Mouse (Mus musculus): Measurements from ENCODE around the gene Gm10799. TPM values are rescaled to one million over a fixed set of nuclear protein-coding genes. Genes with fewer than 3 reads are reported as not detected.
"Not testable (repeated sequence)": the region's sequence is repeated elsewhere in the genome, so short reads cannot be mapped to it uniquely, and the experiment has no call there.

The Gm10799 gene
- polyA plus RNA-seq (2016; fragmentation: Nextera tagmentation; extraction: Ambion mirVana) = not detected in 2 replicates

GRCm38 (mm10) chr2:104068450-104068849, at the start of gene Gm10799:
TSS of gene Gm10799 (minus strand) at chr2:104068550.
- H3K9ac ChIP-seq; H3K27me3 ChIP-seq; H3K4me3 ChIP-seq; H3K36me3 ChIP-seq; ATAC-seq (ENCODE audit: insufficient number of reproducible peaks, insufficient read depth, low FRiP score, low TSS enrichment); H3K9me3 ChIP-seq; H3K4me2 ChIP-seq (replicated peaks); H3K27ac ChIP-seq; H3K4me1 ChIP-seq: not testable (repeated sequence)
- WGBS = 86% methylated on average over 7 of the region's 7 CpGs

DNA sequence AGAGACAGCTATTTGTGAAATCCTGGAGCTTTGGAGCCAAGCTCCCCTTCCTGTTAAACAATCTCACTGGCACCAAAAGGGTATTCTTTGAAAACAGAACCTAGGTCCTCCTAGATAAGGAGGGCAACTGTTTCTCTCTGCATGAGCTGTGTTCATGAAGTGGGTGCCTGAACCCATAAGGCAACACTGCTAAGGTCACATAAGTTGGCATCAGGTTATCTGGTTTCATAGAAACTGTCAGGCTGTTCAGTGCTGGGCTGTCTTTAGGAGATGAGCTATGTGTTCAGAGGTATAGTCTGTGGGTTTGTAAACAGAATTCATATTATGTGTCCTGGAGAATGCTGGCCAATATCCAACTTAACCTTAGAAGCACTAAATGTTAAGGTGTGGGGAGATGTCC, 48.8 kb upstream of the Gm10799 start:
- H3K4me2 ChIP-seq (replicated peaks); H3K9me3 ChIP-seq; H3K36me3 ChIP-seq; H3K27me3 ChIP-seq; H3K9ac ChIP-seq; H3K27ac ChIP-seq; H3K4me3 ChIP-seq; H3K4me1 ChIP-seq; ATAC-seq (ENCODE audit: insufficient number of reproducible peaks, insufficient read depth, low FRiP score, low TSS enrichment): not testable (repeated sequence)

DNA sequence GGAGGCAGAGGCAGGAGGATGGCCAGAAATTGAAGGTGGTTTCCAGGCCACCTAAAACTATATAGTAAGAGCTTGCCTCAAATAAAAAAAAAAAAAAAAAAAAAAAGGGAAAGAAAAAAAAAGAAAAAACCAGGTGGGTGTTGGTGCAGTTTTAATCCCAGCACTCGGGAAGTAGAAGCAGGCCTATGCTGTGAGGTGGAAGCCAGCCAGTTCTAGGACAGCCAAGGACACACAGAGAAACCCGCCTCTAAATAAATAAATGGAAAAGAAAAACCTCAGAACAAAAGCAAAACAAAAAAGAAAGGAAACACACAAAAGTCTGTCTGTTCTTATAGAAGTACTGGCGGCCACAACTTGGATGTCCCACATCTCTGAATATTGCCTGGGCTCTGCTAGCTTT, 46.5 kb upstream of the Gm10799 start:
- H3K27ac ChIP-seq = no peak overlapping the region
- H3K4me1 ChIP-seq = no peaks in the 10 kb centered on the region
- WGBS = 82% methylated on average over 3 of the region's 3 CpGs
- H3K9me3 ChIP-seq = no peaks in the 10 kb centered on the region
- no peak for ATAC-seq (ENCODE audit: insufficient number of reproducible peaks, insufficient read depth, low FRiP score, low TSS enrichment)
- H3K36me3 ChIP-seq = no peaks in the 10 kb centered on the region
- no peak overlapping the region for H3K4me3 ChIP-seq
- H3K4me2 ChIP-seq (replicated peaks) = no peak overlapping the region
- H3K27me3 ChIP-seq = no peaks in the 10 kb centered on the region
- no peak overlapping the region for H3K9ac ChIP-seq

DNA sequence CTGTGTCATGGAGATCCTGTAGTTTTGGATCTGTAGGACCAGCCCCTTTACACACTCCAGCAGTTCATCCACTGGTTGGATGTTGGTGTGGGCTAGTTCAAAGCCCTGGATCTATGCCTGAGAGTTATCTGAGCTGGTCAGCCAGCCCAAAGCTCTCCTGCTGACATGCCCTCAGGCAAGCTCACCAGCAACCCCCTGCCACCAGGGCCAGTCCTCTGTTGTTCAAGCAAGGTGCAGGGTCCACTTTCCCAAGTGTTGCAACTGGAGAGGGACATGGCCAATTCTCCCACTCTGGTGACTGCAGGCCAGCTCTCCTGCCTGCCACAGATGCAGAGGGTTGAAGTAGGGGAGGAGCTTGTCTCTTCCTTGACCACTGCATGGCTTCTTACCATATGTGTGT, 45.2 kb upstream of the Gm10799 start:
- H3K27me3 ChIP-seq; H3K27ac ChIP-seq; H3K36me3 ChIP-seq; H3K4me2 ChIP-seq (replicated peaks); H3K4me3 ChIP-seq; H3K9me3 ChIP-seq; H3K9ac ChIP-seq; ATAC-seq (ENCODE audit: insufficient number of reproducible peaks, insufficient read depth, low FRiP score, low TSS enrichment); H3K4me1 ChIP-seq: not testable (repeated sequence)

- not testable (repeated sequence) for H3K4me2 ChIP-seq (replicated peaks); H3K27ac ChIP-seq; H3K4me1 ChIP-seq; H3K36me3 ChIP-seq; H3K4me3 ChIP-seq; H3K9ac ChIP-seq; ATAC-seq (ENCODE audit: insufficient number of reproducible peaks, insufficient read depth, low FRiP score, low TSS enrichment); H3K27me3 ChIP-seq; H3K9me3 ChIP-seq
- no CpG with 5 or more reads among the region's 1 CpGs for WGBS
Observed at GRCm38 (mm10) chr2:104111170-104111797, 42.9 kb upstream of the Gm10799 start.

- no peak overlapping the region for H3K4me2 ChIP-seq (replicated peaks)
- 82% methylated on average over 4 of the region's 4 CpGs for WGBS
- no peaks in the 10 kb centered on the region for H3K9me3 ChIP-seq
- ATAC-seq (ENCODE audit: insufficient number of reproducible peaks, insufficient read depth, low FRiP score, low TSS enrichment) = no peak
- H3K27ac ChIP-seq = no peak overlapping the region
- H3K4me1 ChIP-seq = no peaks in the 10 kb centered on the region
- no peak overlapping the region for H3K9ac ChIP-seq
- no peaks in the 10 kb centered on the region for H3K27me3 ChIP-seq
- H3K4me3 ChIP-seq = no peak overlapping the region
- H3K36me3 ChIP-seq = no peaks in the 10 kb centered on the region
Observed at GRCm38 (mm10) chr2:104110031-104110430, 41.7 kb upstream of the Gm10799 start.

DNA sequence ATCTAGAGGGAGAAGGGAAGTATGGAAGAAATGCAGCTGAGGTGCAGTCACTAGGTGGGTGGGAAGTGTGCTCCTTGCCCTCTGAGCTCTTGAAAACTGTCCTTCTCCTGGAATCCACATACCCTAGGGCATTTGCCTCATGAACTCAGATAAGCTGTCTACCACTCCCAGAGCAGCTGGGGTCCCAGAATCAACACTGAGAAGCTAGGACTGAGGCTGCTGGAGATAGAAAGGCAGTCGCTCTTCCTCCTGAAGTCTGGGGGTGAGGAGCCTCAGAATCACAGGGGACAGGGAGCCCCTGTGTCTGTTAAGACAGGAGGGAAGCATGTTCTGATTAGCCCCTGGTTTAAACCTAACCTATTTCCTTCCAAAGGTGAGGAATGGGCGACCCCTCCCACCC, 41.2 kb upstream of the Gm10799 start:
- ATAC-seq (ENCODE audit: insufficient number of reproducible peaks, insufficient read depth, low FRiP score, low TSS enrichment) = no peak
- 60% methylated on average over 2 of the region's 2 CpGs for WGBS
- H3K36me3 ChIP-seq = no peaks in the 10 kb centered on the region
- H3K27me3 ChIP-seq = no peaks in the 10 kb centered on the region
- no peak overlapping the region for H3K9ac ChIP-seq
- H3K4me1 ChIP-seq = no peaks in the 10 kb centered on the region
- H3K27ac ChIP-seq = no peak overlapping the region
- H3K9me3 ChIP-seq = no peaks in the 10 kb centered on the region
- H3K4me3 ChIP-seq = no peak overlapping the region
- H3K4me2 ChIP-seq (replicated peaks) = no peak overlapping the region

- H3K4me1 ChIP-seq; ATAC-seq (ENCODE audit: insufficient number of reproducible peaks, insufficient read depth, low FRiP score, low TSS enrichment); H3K9ac ChIP-seq; H3K27me3 ChIP-seq; H3K9me3 ChIP-seq; H3K36me3 ChIP-seq; H3K4me2 ChIP-seq (replicated peaks); H3K4me3 ChIP-seq; H3K27ac ChIP-seq: not testable (repeated sequence)
- 88% methylated on average over 2 of the region's 2 CpGs for WGBS
Observed at GRCm38 (mm10) chr2:104109021-104109420, 40.7 kb upstream of the Gm10799 start.

DNA sequence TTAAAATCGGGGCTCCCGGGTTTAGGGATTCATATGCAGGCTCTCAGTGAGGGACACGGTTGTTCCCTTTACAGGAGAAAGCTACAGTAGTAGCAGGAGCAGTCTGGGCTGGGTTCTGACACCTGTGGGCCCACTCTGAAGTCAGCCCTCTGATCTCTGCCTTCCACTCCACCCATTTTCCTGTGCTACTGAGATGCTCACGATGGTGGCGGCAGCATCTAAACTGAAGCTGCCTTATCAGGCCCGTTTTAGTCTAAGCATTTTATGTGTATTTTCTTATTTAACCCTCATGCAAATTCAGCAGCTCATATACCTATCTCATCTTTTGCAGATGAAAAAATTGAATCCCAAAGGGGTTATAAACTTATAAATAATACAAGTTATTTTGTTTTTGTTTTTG, 36.5 kb upstream of the Gm10799 start:
- no peak overlapping the region for H3K9ac ChIP-seq
- no peaks in the 10 kb centered on the region for H3K9me3 ChIP-seq
- WGBS = 87% methylated on average over 6 of the region's 6 CpGs
- no peak for ATAC-seq (ENCODE audit: insufficient number of reproducible peaks, insufficient read depth, low FRiP score, low TSS enrichment)
- H3K36me3 ChIP-seq = no peaks in the 10 kb centered on the region
- no peak overlapping the region for H3K4me2 ChIP-seq (replicated peaks)
- H3K4me3 ChIP-seq = no peak overlapping the region
- H3K27me3 ChIP-seq = no peaks in the 10 kb centered on the region
- H3K4me1 ChIP-seq = no peaks in the 10 kb centered on the region
- H3K27ac ChIP-seq = no peak overlapping the region

DNA sequence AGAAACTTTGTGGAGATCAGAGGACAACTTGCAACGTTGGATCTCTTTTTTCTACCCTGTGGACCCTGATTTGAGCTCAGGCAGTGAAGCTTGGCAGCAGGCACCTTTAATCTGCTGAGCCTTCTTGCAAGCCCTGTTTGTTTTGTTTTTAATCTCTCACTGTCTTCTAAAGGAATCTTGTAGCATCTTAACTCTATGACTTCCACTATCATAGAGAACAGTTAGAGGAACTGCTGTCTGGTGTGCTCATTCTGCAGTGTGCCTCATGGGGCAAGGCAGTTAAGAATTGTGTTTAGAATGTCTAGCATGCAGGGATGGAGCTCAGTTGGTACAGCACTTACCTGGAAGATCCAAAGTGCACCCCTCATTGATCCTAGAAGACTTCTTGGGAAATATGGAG, 31.6 kb upstream of the Gm10799 start:
- Histone ChIP-seq H3K27ac (no peak overlapping the region), H3K4me2 (replicated peaks) (no peak overlapping the region), H3K27me3 (no peaks in the 10 kb centered on the region), H3K4me1 (no peaks in the 10 kb centered on the region), H3K9ac (no peak overlapping the region), H3K4me3 (no peak overlapping the region), H3K36me3 (no peaks in the 10 kb centered on the region), H3K9me3 (no peaks in the 10 kb centered on the region)
- WGBS = 47% methylated on average over 1 of the region's 1 CpGs
- no peak for ATAC-seq (ENCODE audit: insufficient number of reproducible peaks, insufficient read depth, low FRiP score, low TSS enrichment)

DNA sequence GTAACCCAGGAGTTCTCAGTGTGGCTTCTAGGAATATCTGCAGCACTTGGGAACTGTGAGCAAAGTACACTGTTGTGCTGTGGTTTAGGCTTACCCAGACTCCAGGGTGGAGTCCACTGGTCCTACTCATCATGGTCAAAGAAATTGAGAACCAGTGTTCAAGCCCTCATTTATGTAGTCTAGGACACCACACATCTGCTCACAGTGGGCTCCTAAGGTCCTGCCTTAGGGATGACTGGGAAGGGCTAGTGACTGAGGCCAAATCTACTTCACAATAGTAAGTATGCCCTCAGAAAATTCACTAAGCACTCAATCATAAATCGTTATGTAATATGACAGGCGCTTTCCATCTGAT, 30.9 kb upstream of the Gm10799 start:
- Histone ChIP-seq H3K4me3 (no peak overlapping the region), H3K9me3 (no peaks in the 10 kb centered on the region), H3K9ac (no peak overlapping the region), H3K4me2 (replicated peaks) (no peak overlapping the region), H3K4me1 (no peaks in the 10 kb centered on the region), H3K27me3 (no peaks in the 10 kb centered on the region), H3K27ac (no peak overlapping the region), H3K36me3 (no peaks in the 10 kb centered on the region)
- no peak for ATAC-seq (ENCODE audit: insufficient number of reproducible peaks, insufficient read depth, low FRiP score, low TSS enrichment)
- 90% methylated on average over 2 of the region's 2 CpGs for WGBS

- no peak overlapping the region for H3K27ac ChIP-seq
- H3K4me1 ChIP-seq = no peaks in the 10 kb centered on the region
- no peak for ATAC-seq (ENCODE audit: insufficient number of reproducible peaks, insufficient read depth, low FRiP score, low TSS enrichment)
- H3K27me3 ChIP-seq = no peaks in the 10 kb centered on the region
- 27% methylated on average over 3 of the region's 3 CpGs for WGBS
- no peak overlapping the region for H3K4me3 ChIP-seq
- no peak overlapping the region for H3K4me2 ChIP-seq (replicated peaks)
- H3K9me3 ChIP-seq = no peaks in the 10 kb centered on the region
- H3K9ac ChIP-seq = no peak overlapping the region
- no peaks in the 10 kb centered on the region for H3K36me3 ChIP-seq
Observed at GRCm38 (mm10) chr2:104098529-104099230, 30.3 kb upstream of the Gm10799 start.
